Mouse (Mus musculus) adrenal gland, adult 18-20 months (tissue): ENCODE measurements around the gene 5830411N06Rik. TPM values are rescaled to one million over a fixed set of nuclear protein-coding genes. Genes with fewer than 3 reads are reported as not detected.

Experiments used
- total RNA-seq, 2 experiments: library from RNA; stranded (reverse); gene quantifications; 1 replicate in 1 of 2; 2 replicates in 1 of 2; pipeline ENCODE4 v1.2.3; 2021

Gene 5830411N06Rik
- total RNA-seq, 2 experiments from 2014 or later, result not detected

Other genes with a start within 250 kb of the 5830411N06Rik start
- gene Zfp511, start 210.9 kb upstream of the 5830411N06Rik start, total RNA-seq, result 10 to 100 TPM; 16.3 to 23.5 TPM
- gene Tubgcp2, start 210.6 kb upstream of the 5830411N06Rik start, total RNA-seq, result 10 to 100 TPM; 18.5 to 22.8 TPM
- gene Msx3, start 198.2 kb upstream of the 5830411N06Rik start, total RNA-seq, result not detected
- 1 to 10 TPM; 6.2 to 7.5 TPM for gene Caly, start 164.7 kb upstream of the 5830411N06Rik start, total RNA-seq
- gene Prap1, start 153.9 kb upstream of the 5830411N06Rik start, total RNA-seq, result not detected
- 10 to 100 TPM; 55.7 to 64.0 TPM for gene Fuom, start 144.8 kb upstream of the 5830411N06Rik start, total RNA-seq
- 10 to 100 TPM; 15.1 to 16.8 TPM for gene Paox, start 131.5 kb upstream of the 5830411N06Rik start, total RNA-seq
- 100 to 1,000 TPM; 472 to 511 TPM for gene Echs1, start 130.8 kb upstream of the 5830411N06Rik start, total RNA-seq
- 10 to 100 TPM; 28.6 to 31.4 TPM for gene Mtg1, start 109.7 kb upstream of the 5830411N06Rik start, total RNA-seq
- gene Sprn, start 92.4 kb upstream of the 5830411N06Rik start, total RNA-seq, result under 1 TPM; 0.58 to 0.80 TPM
- not detected for gene Olfr522, start 82.5 kb upstream of the 5830411N06Rik start, total RNA-seq
- gene Olfr523, start 74.1 kb upstream of the 5830411N06Rik start, total RNA-seq, result not detected
- gene Olfr524, start 41.3 kb upstream of the 5830411N06Rik start, total RNA-seq, result not detected
- gene Cd163l1, start 29.0 kb upstream of the 5830411N06Rik start, total RNA-seq, result not detected
- gene Olfr525, start 73.6 kb downstream of the 5830411N06Rik start, total RNA-seq, result not detected
- gene Olfr527, start 86.7 kb downstream of the 5830411N06Rik start, total RNA-seq, result not detected
- not detected for gene Olfr60, start 114.4 kb downstream of the 5830411N06Rik start, total RNA-seq
- gene Olfr530, start 129.0 kb downstream of the 5830411N06Rik start, total RNA-seq, result not detected
- not detected for gene Olfr531, start 155.6 kb downstream of the 5830411N06Rik start, total RNA-seq
- not detected for gene Olfr532, start 174.4 kb downstream of the 5830411N06Rik start, total RNA-seq
- gene Olfr533, start 216.1 kb downstream of the 5830411N06Rik start, total RNA-seq, result not detected
- gene Olfr535, start 236.9 kb downstream of the 5830411N06Rik start, total RNA-seq, result not detected